Mouse (Mus musculus) kidney, postnatal 0 days (tissue): Measurements from ENCODE around the gene Idh3b. TPM values are rescaled to one million over a fixed set of nuclear protein-coding genes. Genes with fewer than 3 reads are reported as not detected.

ENCODE experiments used
- ATAC-seq: fragments of 200-750 bp; cut with Nextera tagmentation; replicated peaks from 2 replicates; pipeline ENCODE4 v1.8.0; 2017; ENCODE audit warnings: low read depth, moderate number of reproducible peaks, moderate TSS enrichment, moderate library complexity; ENCODE audit not compliant: low FRiP score
- DNase-seq: peaks from one replicate; pipeline ENCODE4 v3.0.0-alpha.2; 2016; ENCODE audit warnings: low spot score
- H3K27ac ChIP-seq: fragments of 300-500 bp; sonication (generic); 2 replicates; pipeline ENCODE4 v1.5.1; 2014; ENCODE audit warnings: mild to moderate bottlenecking
- H3K27me3 ChIP-seq: fragments of 300-500 bp; sonication (generic); 2 replicates; pipeline ENCODE4 v1.6.1; 2014; ENCODE audit warnings: low read length, mixed read lengths; ENCODE audit not compliant: insufficient read depth
- H3K36me3 ChIP-seq: fragments of 300-500 bp; sonication (generic); 2 replicates; pipeline ENCODE4 v1.6.1; 2014; ENCODE audit warnings: low read length, mixed read lengths; ENCODE audit not compliant: insufficient read depth
- H3K4me1 ChIP-seq: fragments of 300-500 bp; sonication (generic); replicated peaks from 2 replicates; pipeline ENCODE4 v1.6.1; 2014; ENCODE audit warnings: antibody characterized with exemption, low read length, mixed read lengths; ENCODE audit not compliant: insufficient read depth
- H3K4me2 ChIP-seq: fragments of 300-500 bp; sonication (generic); 2 replicates; pipeline ENCODE4 v1.6.1; 2014; ENCODE audit warnings: mild to moderate bottlenecking, low read length, moderate library complexity, mixed read lengths
- H3K4me3 ChIP-seq: fragments of 300-500 bp; sonication (generic); replicated peaks from 2 replicates; pipeline ENCODE4 v1.5.1; 2014; ENCODE audit warnings: low read depth, low read length
- H3K9ac ChIP-seq: fragments of 300-500 bp; sonication (generic); 2 replicates; pipeline ENCODE4 v1.6.1; 2014; ENCODE audit warnings: low read depth, low read length
- H3K9me3 ChIP-seq: fragments of 300-500 bp; sonication (generic); replicated peaks from 2 replicates; pipeline ENCODE4 v1.6.1; 2016; ENCODE audit warnings: low read length, inconsistent platforms, mixed read lengths
- CTCF ChIP-seq: IDR thresholded peaks from 2 replicates; pipeline ENCODE4 v1.5.1; 2016; ENCODE audit warnings: antibody characterized with exemption, low read depth, mild to moderate bottlenecking, moderate library complexity
- whole genome bisulfite sequencing: fragments of 180-500 bp; shearing (Covaris S2); extraction: QIAGEN DNeasy Blood & Tissue Kit; methylation state at CpG from one replicate; pipeline ENCODE4 v1.1.7; 2014; 5-methylcytosine and 5-hydroxymethylcytosine counted together
- polyA plus RNA-seq: library from polyadenylated mRNA; unstranded; fragments of >200 nt; fragmentation: Nextera tagmentation; extraction: Ambion mirVana; gene quantifications from 2 replicates; pipeline ENCODE4 v1.2.1, GENCODE M21; 2015

The Idh3b gene
- polyA plus RNA-seq = 245 and 257 TPM in 2 replicates

DNA sequence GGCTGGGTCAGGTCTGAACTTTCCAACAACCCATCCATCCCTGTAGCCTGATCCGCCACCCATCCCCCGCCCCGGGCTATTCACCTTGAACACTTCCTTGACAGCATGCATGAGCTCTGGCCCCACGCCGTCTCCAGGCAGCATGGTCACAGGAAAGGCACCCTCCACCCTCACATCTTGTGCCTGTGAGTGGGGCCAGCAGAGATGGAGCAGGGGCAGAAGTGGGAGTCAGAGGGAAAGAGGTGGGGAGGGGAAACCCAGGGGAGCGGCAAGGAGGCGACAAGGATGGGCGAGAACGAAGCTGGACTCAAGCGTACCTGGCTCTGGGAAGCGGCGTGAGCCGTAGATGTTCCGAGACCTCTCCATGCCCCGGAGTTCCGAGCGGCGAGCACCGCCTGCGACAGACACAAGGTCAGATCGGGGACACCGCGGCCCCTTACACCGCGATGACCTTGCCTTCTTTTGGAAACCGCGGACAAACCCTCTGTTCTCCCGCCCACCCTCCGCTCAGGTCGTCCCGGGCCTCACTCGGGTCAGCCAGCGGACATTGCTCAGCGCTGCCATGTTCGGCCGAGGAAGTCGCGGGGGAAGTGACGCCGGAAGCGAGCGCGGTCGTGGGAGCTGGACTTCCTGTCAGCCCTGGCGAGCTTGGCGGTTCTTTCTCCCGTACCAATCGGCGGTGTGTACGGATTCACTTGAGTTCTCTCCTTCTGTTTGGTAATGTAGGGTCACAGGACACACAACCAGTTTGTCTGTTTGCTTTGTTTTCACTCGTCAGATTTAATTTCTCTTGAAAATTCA is at the start of gene Idh3b:
Gene Idh3b (minus strand): TSS at position 694 of the 801 bp plus-strand sequence.
- Histone ChIP-seq H3K27me3 (no peaks in the 10 kb centered on the region), H3K9ac (peak within 1 kb of the TSS; percentile 90), H3K4me3 (peak within 1 kb of the TSS; percentile 85), H3K9me3 (no peaks in the 10 kb centered on the region), H3K4me2 (peak within 1 kb of the TSS; percentile 87), H3K36me3 (peaks cover 25% of the 10 kb centered on the region), H3K4me1 (peaks cover 8% of the 10 kb centered on the region; the same call in 1 of the 2 replicates), H3K27ac (peak within 1 kb of the TSS; percentile 88)
- peak; percentile 79 for ATAC-seq
- DNase-seq = peak; percentile 94
- no peak for TF ChIP-seq CTCF
- under 1% methylated on average over 51 of the region's 51 CpGs for WGBS

DNA sequence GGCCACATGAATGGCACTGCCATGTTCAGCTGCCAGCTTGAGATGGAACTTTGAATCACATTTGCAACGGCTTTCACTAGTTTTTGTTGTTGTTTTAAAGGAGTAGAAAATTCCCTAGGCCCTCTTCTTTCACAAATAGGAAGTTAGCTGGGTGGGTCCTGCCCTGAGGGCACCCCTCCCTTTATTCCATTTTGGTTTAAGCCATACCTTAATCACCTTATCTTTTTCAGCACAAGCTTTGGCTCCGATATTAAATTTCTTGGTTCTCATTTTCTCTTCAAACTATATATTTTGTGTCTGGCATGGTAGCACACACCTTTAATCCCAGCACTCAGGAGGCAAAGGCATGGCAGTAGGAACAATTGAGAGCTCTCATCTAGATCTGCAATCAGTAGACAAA is 45.2 kb upstream of the Idh3b start:
- Histone ChIP-seq H3K9ac (no peak overlapping the region), H3K36me3 (no peaks in the 10 kb centered on the region), H3K27ac (no peak overlapping the region), H3K4me1 (no peaks in the 10 kb centered on the region), H3K4me3 (no peak overlapping the region), H3K4me2 (no peak overlapping the region), H3K9me3 (no peaks in the 10 kb centered on the region), H3K27me3 (no peaks in the 10 kb centered on the region)
- no peak for DNase-seq
- ATAC-seq = no peak
- 85% methylated on average over 2 of the region's 2 CpGs for WGBS
- no peak for TF ChIP-seq CTCF

DNA sequence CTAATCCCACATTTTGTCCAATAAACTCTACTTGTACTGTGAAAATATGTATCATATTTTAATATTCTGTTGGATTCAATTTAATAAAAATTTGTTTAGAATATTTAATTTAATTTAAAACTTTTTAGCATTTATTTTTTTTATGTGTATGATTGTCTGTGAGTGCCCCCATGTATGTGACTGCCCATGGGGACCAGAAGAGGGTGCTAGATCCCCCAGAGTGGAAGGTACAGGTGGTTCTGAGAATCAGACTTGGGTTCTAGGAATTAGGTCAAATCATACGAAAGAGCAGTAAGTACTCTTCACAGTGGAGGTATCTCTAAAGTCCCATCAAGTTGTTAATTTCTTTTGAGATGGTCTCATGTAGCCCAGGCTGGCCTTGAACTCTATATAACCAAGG is 42.7 kb upstream of the Idh3b start:
- H3K9ac ChIP-seq = no peak overlapping the region
- ATAC-seq = no peak
- no peaks in the 10 kb centered on the region for H3K36me3 ChIP-seq
- no peaks in the 10 kb centered on the region for H3K4me1 ChIP-seq
- WGBS = 72% methylated on average over 1 of the region's 1 CpGs
- H3K27me3 ChIP-seq = no peaks in the 10 kb centered on the region
- no peak overlapping the region for H3K27ac ChIP-seq
- no peak overlapping the region for H3K4me2 ChIP-seq
- TF ChIP-seq CTCF = 0 out of 2 replicates have a peak, but pooled peaks have one; percentile 5
- no peak overlapping the region for H3K4me3 ChIP-seq
- no peak for DNase-seq
- no peaks in the 10 kb centered on the region for H3K9me3 ChIP-seq

DNA sequence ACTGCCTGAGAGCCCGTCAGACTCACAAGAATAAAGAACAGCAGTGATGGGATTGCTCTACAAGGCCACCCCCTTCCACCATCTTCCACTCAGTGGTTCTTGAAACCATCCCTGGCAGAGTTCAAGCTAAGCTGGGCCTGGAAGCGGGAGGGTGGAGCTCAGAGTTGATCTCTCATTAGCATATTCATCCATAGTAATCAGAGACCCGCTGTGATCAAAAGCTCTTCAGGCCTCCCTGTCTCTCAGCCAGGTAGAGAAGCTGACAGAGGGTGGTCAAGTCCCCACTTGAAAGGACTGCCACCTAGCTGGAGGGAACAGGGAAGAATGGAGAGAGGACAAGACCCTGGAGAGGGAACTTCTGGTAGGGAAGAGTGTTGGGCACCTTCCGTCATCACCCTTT is 18.7 kb upstream of the Idh3b start:
- H3K27me3 ChIP-seq = no peaks in the 10 kb centered on the region
- no peak overlapping the region for H3K4me3 ChIP-seq
- no peaks in the 10 kb centered on the region for H3K9me3 ChIP-seq
- H3K4me1 ChIP-seq = no peaks in the 10 kb centered on the region
- TF ChIP-seq CTCF = no peak
- ATAC-seq (no peak), DNase-seq (no peak)
- H3K36me3 ChIP-seq = 0 out of 2 replicates have a peak, but pooled peaks cover 3% of the 10 kb centered on the region
- no peak overlapping the region for H3K9ac ChIP-seq
- H3K4me2 ChIP-seq = no peak overlapping the region
- WGBS = 63% methylated on average over 4 of the region's 4 CpGs
- H3K27ac ChIP-seq = no peak overlapping the region

DNA sequence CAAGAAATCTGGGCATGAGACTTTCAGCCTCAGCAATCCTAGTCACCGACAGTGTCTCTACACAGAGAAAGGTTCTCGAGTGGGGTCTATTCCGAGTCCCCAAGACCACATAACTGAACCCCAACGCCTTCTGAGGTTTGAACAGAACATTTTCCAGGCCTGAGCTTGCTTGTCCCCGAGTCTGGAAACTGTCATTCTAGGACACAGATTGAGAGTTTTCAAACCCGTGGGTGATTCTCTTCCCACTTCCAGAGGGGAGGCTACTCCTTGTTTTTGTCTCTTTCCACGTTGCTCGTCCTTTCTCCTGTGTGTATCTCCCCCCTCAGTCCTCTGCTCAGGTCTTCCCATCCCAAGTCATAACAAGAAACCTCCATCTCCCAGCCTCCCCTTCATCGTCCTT is 13.2 kb upstream of the Idh3b start:
- WGBS = 79% methylated on average over 9 of the region's 9 CpGs
- Histone ChIP-seq H3K4me1 (peaks cover 8% of the 10 kb centered on the region; the same call in 1 of the 2 replicates), H3K27ac (no peak overlapping the region), H3K36me3 (0 out of 2 replicates have a peak, but pooled peaks cover 3% of the 10 kb centered on the region), H3K4me2 (no peak overlapping the region), H3K9me3 (no peaks in the 10 kb centered on the region), H3K9ac (no peak overlapping the region), H3K4me3 (no peak overlapping the region), H3K27me3 (no peaks in the 10 kb centered on the region)
- no peak for DNase-seq
- no peak for TF ChIP-seq CTCF
- no peak for ATAC-seq

DNA sequence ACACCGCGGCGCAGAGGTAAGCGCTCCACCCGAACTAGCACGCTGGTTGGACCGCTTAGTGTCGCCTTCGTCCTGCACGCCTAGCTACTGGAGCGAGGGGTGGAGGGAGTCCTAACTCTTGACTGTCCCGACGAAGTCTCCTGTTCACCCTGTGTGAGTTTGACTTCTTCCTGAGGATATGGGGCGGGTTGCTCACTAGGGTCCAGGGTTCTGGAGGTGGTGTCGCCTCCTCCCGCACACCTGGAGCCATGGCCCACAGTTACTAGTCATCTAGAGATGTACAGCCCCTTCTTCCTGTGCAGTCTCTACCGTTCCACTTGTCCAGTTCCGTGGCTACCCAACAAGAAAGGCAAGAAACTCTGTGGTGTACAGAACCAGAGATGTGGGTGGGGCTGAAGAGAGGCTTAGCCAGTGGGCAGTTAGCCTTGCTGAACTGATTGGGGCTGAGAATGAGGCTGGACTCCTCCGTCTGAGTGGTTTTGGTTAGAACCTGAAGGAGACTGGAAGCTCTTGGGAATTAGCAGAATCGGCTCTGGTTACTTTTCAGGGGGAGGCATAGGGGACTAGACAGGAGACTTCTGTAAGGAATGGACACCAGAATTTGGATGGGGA is 11.9 kb upstream of the Idh3b start:
- H3K9ac ChIP-seq = peak overlapping the region; percentile 78; the same call in 1 of the 2 replicates
- no peaks in the 10 kb centered on the region for H3K9me3 ChIP-seq
- H3K4me1 ChIP-seq = peaks cover 8% of the 10 kb centered on the region; the same call in 1 of the 2 replicates
- 0 out of 2 replicates have a peak, but pooled peaks cover 3% of the 10 kb centered on the region for H3K36me3 ChIP-seq
- H3K27me3 ChIP-seq = no peaks in the 10 kb centered on the region
- H3K27ac ChIP-seq = no peak overlapping the region
- peak; percentile 65 for DNase-seq
- ATAC-seq = no peak
- no peak for TF ChIP-seq CTCF
- peak overlapping the region; percentile 88 for H3K4me2 ChIP-seq
- 3% methylated on average over 20 of the region's 20 CpGs for WGBS
- H3K4me3 ChIP-seq = peak overlapping the region; percentile 68
